Mouse (Mus musculus) limb, embryonic 11.5 days (tissue): ENCODE data around the gene Mybph. TPM values are rescaled to one million over a fixed set of nuclear protein-coding genes. Genes with fewer than 3 reads are reported as not detected.

ENCODE experiments used
- ATAC-seq: fragments of 200-750 bp; cut with Nextera tagmentation; 2 replicates; pipeline ENCODE4 v1.8.0; 2017; ENCODE audit warnings: low read depth; ENCODE audit not compliant: insufficient number of reproducible peaks, low FRiP score, low TSS enrichment
- DNase-seq: peaks from one replicate; pipeline ENCODE4 v3.0.0-alpha.2; 2015; ENCODE audit warnings: low spot score
- H3K27ac ChIP-seq: fragments of 300-500 bp; sonication (generic); replicated peaks from 2 replicates; pipeline ENCODE4 v1.5.1; 2014; ENCODE audit warnings: low read depth, mild to moderate bottlenecking, low read length
- H3K27me3 ChIP-seq: fragments of 300-500 bp; sonication (generic); 2 replicates; pipeline ENCODE4 v1.6.1; 2014; ENCODE audit warnings: mild to moderate bottlenecking, low read length, mixed read lengths; ENCODE audit not compliant: control insufficient read depth, insufficient read depth
- H3K36me3 ChIP-seq: fragments of 300-500 bp; sonication (generic); 2 replicates; pipeline ENCODE4 v1.6.1; 2014; ENCODE audit warnings: mild to moderate bottlenecking, low read length, moderate library complexity, mixed read lengths; ENCODE audit not compliant: control insufficient read depth, insufficient read depth
- H3K4me1 ChIP-seq: fragments of 300-500 bp; sonication (generic); 2 replicates; pipeline ENCODE4 v1.6.1; 2014; ENCODE audit warnings: low read length, mixed read lengths; ENCODE audit not compliant: control insufficient read depth, insufficient read depth
- H3K4me2 ChIP-seq: fragments of 300-500 bp; sonication (generic); 2 replicates; pipeline ENCODE4 v1.6.1; 2014; ENCODE audit warnings: low read depth, mild to moderate bottlenecking, moderate library complexity; ENCODE audit not compliant: severe bottlenecking
- H3K4me3 ChIP-seq: fragments of 300-500 bp; sonication (generic); 2 replicates; pipeline ENCODE4 v1.5.1; 2014; ENCODE audit warnings: low read depth, low read length
- H3K9ac ChIP-seq: fragments of 300-500 bp; sonication (generic); 2 replicates; pipeline ENCODE4 v1.6.1; 2014; ENCODE audit warnings: mild to moderate bottlenecking, low read length
- H3K9me3 ChIP-seq: fragments of 300-500 bp; sonication (generic); 2 replicates; pipeline ENCODE4 v1.6.1; 2016; ENCODE audit warnings: low read length; ENCODE audit not compliant: control insufficient read depth
- WGBS: fragments of 180-500 bp; shearing (Covaris S2); extraction: QIAGEN DNeasy Blood & Tissue Kit; methylation state at CpG from one replicate; pipeline ENCODE4 v1.1.7; 2014; 5-methylcytosine and 5-hydroxymethylcytosine counted together
- polyA plus RNA-seq: library from polyadenylated mRNA; unstranded; fragments of >200 nt; fragmentation: Nextera tagmentation; extraction: Ambion mirVana; gene quantifications from 2 replicates; pipeline ENCODE4 v1.2.1, GENCODE M21; 2014

Mybph gene
- polyA plus RNA-seq, 1 experiment from 2014 or later: 4.8 TPM

GRCm38 (mm10) chr1:134211043-134211442 is 17.8 kb downstream of the Mybph start:
- Histone ChIP-seq H3K9ac (no peak overlapping the region), H3K4me3 (no peak overlapping the region), H3K4me2 (no peak overlapping the region), H3K27me3 (no peaks in the 10 kb centered on the region), H3K9me3 (no peaks in the 10 kb centered on the region), H3K27ac (0 out of 2 replicates have a peak overlapping the region, but pooled peaks have one; percentile 14), H3K4me1 (peaks cover 23% of the 10 kb centered on the region), H3K36me3 (no peaks in the 10 kb centered on the region)
- DNase-seq (no peak), ATAC-seq (no peak)
- 60% methylated on average over 6 of the region's 6 CpGs for WGBS

- Histone ChIP-seq H3K4me1 (peaks cover 19% of the 10 kb centered on the region), H3K9me3 (no peaks in the 10 kb centered on the region), H3K27ac (no peak overlapping the region), H3K9ac (no peak overlapping the region), H3K36me3 (no peaks in the 10 kb centered on the region), H3K4me3 (no peak overlapping the region), H3K4me2 (no peak overlapping the region), H3K27me3 (no peaks in the 10 kb centered on the region)
- 17% methylated on average over 2 of the region's 2 CpGs for WGBS
- no peak for DNase-seq
- ATAC-seq: no peak
Measured at GRCm38 (mm10) chr1:134211631-134212030, 18.4 kb downstream of the Mybph start.

DNA sequence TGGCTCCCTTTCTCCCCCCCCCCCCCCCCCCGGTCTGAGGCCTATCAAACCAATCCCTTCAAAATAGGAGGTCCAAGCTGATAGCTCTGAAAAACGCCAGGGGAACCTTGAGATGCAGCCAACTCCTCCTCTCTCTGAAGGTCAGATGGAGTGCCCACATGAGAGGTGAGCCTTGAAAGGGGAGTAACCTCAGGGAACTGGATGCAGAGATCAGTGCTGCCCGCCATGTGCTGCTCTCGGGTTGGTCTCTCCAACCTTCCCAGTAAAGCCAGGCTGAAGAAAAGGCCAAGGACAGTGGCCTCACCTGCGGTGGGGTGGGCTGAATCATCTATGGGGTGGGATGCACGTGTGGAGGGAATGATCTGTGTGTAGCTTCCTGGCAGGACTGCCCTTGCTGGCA is 19.1 kb downstream of the Mybph start:
- H3K4me3 ChIP-seq: no peak overlapping the region
- H3K27ac ChIP-seq: no peak overlapping the region
- no peaks in the 10 kb centered on the region for H3K27me3 ChIP-seq

DNA sequence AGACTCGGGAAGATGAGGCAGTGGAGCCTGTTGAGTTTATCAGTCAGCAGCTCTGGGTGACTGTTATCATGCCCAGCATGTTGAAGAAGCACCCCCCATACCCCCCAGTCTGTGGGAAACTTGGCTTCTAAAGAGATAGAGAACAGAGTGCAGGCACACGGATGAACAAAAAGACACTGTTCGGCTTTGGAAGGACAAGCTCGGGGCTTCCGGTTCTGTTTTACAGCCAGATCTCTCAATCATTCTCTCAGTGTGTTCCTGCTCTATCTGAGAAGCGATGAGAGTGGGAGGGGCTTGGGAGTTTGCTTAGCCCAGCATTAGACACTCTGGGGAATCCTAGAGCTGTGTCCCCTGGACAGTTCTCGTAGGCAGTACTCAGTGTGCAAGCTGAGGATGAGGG is 20.2 kb downstream of the Mybph start:
- Histone ChIP-seq H3K4me1 (peaks cover 19% of the 10 kb centered on the region), H3K27me3 (no peaks in the 10 kb centered on the region)

More for the DNA sequence above, 19.1 kb downstream of the Mybph start:
- Histone ChIP-seq H3K4me2 (no peak overlapping the region), H3K9ac (no peak overlapping the region), H3K9me3 (no peaks in the 10 kb centered on the region), H3K36me3 (no peaks in the 10 kb centered on the region), H3K4me1 (peaks cover 19% of the 10 kb centered on the region)
- 64% methylated on average over 5 of the region's 6 CpGs for WGBS
- DNase-seq: no peak
- no peak for ATAC-seq

DNA sequence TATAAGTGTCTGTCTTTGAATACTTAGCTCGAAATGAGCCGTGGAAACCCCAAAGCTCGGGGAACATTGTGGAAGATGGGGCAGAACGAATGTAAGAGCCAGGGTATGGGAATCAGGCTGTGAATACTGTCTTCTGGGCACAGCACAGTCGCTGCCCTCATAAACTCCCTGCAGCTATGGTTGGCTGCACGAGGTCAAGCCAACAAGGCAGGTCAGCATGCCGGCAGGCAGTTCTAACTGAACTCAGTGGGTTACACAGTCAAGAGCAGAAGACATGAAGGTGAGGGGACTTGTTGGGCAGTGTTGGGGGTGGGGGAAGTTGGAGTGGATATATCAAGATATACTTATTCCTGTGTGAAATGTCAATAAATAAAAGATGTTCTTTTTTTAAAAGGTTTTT is 21.8 kb downstream of the Mybph start:
- no peak for DNase-seq
- Histone ChIP-seq H3K27me3 (no peaks in the 10 kb centered on the region; the same call in 1 of the 2 replicates), H3K4me3 (no peak overlapping the region), H3K4me1 (peaks cover 19% of the 10 kb centered on the region), H3K9me3 (no peaks in the 10 kb centered on the region), H3K36me3 (no peaks in the 10 kb centered on the region), H3K27ac (no peak overlapping the region), H3K4me2 (no peak overlapping the region), H3K9ac (no peak overlapping the region)
- ATAC-seq: no peak
- WGBS: 65% methylated on average over 7 of the region's 7 CpGs

More for the DNA sequence above, 20.2 kb downstream of the Mybph start:
- 84% methylated on average over 7 of the region's 7 CpGs for WGBS
- Histone ChIP-seq H3K4me2 (no peak overlapping the region), H3K9me3 (no peaks in the 10 kb centered on the region), H3K9ac (no peak overlapping the region), H3K27ac (no peak overlapping the region), H3K36me3 (no peaks in the 10 kb centered on the region), H3K4me3 (no peak overlapping the region)
- ATAC-seq (no peak), DNase-seq (no peak)

- Histone ChIP-seq H3K4me1 (peaks cover 14% of the 10 kb centered on the region), H3K4me3 (no peak overlapping the region), H3K4me2 (no peak overlapping the region), H3K36me3 (no peaks in the 10 kb centered on the region), H3K9ac (no peak overlapping the region), H3K9me3 (no peaks in the 10 kb centered on the region), H3K27ac (no peak overlapping the region), H3K27me3 (no peaks in the 10 kb centered on the region; the same call in 1 of the 2 replicates)
- no peak for ATAC-seq
- WGBS: 36% methylated on average over 11 of the region's 11 CpGs
- DNase-seq: no peak
Measured at GRCm38 (mm10) chr1:134215751-134216628, 22.7 kb downstream of the Mybph start.

DNA sequence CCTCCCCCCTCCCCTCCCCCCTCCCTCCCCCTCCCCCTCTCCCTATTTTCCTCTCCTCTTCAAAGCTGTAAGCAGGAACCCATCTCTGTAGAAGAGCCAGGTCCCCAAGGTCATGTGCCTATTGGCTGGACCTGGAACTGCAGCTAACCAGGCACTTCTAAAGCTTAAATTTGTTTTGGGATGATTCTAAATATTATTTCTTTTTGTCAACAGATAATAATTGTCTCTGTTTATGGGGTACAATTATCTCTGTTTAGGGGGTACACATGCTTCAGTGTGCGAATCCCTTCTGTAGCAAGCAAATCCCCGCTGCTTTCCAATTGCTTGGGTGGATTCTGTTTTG is 23.4 kb downstream of the Mybph start:
- no peaks in the 10 kb centered on the region for H3K36me3 ChIP-seq
- peaks cover 8% of the 10 kb centered on the region for H3K4me1 ChIP-seq
- DNase-seq (no peak), ATAC-seq (no peak)
- no peak overlapping the region for H3K9ac ChIP-seq
- WGBS: 87% methylated on average over 2 of the region's 2 CpGs
- H3K27ac ChIP-seq: no peak overlapping the region
- H3K27me3 ChIP-seq: no peaks in the 10 kb centered on the region; the same call in 1 of the 2 replicates
- H3K4me2 ChIP-seq: no peak overlapping the region
- H3K4me3 ChIP-seq: no peak overlapping the region
- no peaks in the 10 kb centered on the region for H3K9me3 ChIP-seq

DNA sequence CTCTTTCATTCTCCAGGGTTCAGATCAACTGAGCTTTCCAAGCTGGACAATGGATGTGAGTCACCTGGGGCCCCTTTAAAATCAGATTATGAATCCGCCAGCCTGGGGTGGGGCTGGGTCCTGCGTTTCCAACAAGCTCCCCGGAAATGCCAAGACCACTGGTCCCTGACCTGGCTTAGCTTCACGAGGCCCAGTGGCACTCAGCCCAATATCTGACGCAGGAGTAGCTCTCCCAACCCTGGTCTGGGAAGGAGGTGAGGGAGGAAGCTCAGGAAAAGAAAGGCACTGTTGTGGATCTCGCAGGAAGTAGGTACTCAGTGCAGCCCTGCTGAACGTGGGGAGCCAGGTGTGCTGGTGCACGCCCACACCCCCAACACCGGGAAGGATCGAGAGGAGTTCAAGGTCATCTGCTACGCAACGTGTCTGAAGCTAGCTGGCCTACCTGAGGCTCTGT is 23.8 kb downstream of the Mybph start:
- H3K9ac ChIP-seq: no peak overlapping the region
- H3K4me1 ChIP-seq: peaks cover 4% of the 10 kb centered on the region; the same call in 1 of the 2 replicates
- no peak overlapping the region for H3K27ac ChIP-seq
- no peaks in the 10 kb centered on the region for H3K9me3 ChIP-seq
- ATAC-seq: no peak
- H3K4me3 ChIP-seq: no peak overlapping the region
- no peak overlapping the region for H3K4me2 ChIP-seq
- DNase-seq: no peak
- H3K36me3 ChIP-seq: no peaks in the 10 kb centered on the region
- no peaks in the 10 kb centered on the region; the same call in 1 of the 2 replicates for H3K27me3 ChIP-seq
- 73% methylated on average over 12 of the region's 12 CpGs for WGBS
